Mouse (Mus musculus) spleen, postnatal 36 days (tissue): Measurements from ENCODE around the gene Fzr1.

ENCODE experiments used
- DNase-seq, 2 experiments: peaks; one replicate each; pipeline ENCODE4 v3.0.0; 2022; ENCODE audit warnings: low spot score in 2 of 2, mixed read lengths in 1 of 2

Fzr1 gene

DNA sequence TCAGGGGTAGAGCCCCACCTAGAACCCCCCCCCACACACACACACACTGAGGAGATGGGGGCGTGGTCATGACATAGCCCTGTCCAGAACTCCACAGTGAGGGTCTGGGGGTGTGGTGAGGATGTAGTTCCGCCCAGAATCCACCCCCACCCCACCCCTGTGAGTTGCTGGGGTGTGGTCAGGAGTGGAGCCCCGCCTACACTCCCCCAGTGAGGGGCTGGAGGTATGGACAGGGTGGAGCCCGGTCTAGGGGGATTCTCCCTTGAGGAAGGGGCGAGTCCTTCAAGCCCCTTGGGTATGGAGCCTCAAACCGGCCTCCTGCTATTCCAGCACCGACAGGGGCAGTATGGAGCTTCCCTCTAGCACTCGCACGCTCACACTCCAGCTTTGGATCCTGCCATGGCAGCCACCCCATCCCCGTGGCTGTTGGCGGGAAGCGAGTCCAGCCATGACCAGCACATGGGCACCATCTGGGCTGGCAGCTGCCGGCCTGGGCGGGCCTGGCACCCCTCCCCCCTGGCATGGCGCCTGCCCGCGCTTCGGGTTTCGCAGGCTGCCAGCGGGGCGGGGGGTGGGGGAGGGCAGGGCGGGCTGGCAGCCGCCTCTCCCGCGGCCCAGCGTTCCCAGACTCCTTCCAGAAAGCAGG lies 38.4 kb upstream of the Fzr1 start:
- DNase-seq, result no peak

DNA sequence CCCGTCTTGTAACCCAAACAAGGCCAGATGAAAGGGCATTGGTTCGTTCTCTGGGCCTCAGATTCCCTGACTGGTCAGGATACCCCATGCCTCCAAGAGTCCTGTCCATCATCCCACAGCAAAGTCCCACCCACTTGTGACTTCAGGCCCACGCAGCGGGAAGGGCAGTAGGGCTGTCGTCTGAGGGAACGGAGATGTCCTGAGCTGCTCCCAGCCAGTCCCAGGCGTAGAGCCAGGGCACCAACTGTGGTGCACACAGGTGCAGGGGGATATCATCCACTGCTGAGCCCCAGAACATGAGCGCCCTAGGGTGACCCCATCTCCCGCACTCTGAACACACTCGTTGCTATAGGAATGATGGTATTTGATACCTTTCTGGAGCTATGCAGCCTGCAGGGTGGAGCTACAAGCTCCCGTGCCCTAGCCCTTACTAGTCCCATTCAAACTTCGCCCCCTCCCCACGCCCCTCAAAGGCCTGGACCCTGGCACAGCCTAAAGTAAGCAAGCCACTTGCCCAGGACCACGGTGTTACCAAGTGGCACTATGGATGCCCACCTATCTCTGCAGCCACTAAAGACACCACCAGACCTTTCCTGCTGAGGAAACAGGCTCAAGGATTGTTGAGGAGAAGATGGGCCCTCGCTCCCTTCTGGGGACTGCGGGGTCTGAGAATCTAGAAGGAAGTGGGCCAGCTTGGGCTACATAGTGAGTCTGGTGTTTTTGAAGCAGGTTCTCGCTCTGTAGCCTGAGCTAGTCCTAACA lies 37.4 kb upstream of the Fzr1 start:
- DNase-seq, result no peak

DNA sequence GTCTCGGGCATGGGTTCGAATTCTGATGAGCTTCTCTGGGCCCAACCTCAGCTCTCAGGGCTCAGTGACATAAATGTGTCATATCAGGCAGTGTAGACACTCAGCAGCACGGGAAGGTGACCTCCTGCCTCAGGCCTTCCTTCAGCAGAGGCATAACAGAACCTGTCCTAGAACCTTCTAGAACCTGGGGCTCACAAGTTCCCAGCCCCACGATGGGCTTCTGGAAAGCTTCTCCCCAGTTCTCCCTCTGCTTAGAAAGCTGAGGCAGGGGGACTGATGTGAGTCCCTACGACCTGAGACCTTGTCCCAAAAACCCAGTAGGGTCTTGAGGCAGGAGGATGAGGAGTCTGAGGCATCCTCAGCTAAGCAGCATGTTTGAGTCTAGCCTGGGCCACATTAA lies 36.8 kb upstream of the Fzr1 start:
- no peak for DNase-seq

DNA sequence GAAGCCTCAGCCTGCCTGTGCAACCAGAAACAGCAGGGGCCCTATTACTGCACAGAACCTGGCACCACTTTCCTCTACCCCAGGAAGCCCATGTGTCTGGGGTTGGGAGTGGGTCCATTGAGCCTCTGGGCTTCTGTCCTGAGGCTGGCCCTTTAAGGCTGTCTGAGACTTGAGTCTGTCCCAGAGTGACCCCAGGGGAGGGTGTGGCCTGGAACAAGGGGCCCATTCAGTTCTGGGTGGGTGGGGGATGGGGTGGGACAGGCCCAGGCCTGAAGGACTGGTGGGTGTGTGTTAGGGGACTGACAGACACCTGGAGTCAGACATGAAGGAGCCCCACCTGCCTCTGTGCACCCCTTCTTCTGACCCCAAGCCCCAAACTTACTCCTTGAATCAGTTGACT lies 36.4 kb upstream of the Fzr1 start:
- DNase-seq, result no peak

DNA sequence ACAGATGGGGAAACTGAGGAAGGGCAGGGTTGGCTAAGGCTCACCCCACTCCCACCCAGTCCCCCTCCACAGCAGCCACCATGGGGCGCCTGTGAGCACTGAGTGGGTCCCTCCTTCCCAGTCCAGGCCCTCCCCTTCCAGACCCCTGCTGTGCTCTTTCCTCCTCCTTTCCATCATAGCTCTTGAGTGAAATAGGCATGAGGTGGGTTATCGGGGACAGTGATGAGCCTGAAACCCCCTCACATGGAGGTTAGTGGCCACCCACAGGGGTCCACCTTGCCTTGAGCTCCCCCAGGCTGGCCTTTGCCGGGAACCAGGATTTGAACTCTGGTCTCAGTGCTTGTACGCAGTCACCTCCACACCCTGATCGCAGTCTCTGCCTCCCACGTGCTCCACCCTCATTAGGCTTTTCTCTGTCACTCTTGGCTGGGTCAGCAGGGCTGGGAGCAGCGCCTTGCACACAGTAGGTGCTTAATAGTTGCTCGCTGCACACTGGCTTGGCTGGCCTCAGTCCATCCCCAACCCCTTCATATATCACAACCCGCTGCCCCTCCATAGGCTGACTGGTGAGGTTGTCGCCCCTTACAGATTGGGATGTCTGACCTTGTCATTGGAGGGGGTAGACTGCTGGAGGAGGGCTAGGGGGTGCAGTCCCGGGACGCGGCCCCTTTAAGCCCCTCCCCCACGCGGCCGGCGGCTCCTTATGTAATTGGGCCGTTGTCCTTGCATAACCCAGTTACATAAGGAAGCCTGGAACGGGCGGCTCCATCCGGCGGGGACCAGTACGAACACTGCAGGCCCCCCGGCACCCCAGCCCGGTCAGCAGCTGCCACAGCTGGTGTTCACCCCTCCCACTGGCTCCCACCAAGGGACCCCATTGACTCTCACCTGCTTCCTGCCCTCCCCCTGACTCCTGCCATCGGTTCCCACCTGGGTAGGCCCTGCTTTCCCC lies 35.3 kb upstream of the Fzr1 start:
- DNase-seq, result no peak

DNA sequence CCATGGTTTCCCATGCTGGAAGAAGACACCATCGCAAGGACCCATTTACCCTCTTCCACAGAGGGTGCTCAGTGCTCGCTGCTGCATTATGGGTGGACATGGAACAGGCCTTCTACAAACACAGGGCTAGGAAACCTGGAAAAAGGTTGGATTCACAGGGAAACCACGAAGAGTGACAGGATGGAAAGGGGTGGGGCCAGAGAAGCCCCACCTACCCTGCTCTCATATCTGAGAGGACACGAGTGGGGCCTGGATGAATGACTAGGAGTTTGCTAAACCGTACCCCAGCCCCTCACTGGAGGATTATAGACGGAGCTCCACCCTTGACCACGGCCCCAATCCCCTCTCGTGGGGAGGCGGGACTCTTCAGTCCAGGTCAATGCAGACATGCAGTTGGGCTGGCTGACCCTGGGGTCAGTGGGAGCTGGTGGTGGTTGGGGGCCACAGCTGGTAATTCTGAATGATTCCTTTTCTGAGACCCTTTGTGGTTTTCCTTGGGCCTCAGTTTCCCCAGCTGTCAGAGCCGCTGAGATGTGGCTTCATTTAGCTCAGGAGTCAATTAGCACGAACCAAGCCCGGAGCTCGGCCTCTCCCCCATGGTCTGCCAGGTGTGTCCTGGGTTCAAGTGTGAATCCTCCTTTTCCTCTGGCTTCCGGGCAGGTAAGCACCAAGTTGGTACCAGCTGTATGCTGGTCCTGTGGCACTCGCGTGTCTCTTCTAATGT lies 34.4 kb upstream of the Fzr1 start:
- no peak for DNase-seq

DNA sequence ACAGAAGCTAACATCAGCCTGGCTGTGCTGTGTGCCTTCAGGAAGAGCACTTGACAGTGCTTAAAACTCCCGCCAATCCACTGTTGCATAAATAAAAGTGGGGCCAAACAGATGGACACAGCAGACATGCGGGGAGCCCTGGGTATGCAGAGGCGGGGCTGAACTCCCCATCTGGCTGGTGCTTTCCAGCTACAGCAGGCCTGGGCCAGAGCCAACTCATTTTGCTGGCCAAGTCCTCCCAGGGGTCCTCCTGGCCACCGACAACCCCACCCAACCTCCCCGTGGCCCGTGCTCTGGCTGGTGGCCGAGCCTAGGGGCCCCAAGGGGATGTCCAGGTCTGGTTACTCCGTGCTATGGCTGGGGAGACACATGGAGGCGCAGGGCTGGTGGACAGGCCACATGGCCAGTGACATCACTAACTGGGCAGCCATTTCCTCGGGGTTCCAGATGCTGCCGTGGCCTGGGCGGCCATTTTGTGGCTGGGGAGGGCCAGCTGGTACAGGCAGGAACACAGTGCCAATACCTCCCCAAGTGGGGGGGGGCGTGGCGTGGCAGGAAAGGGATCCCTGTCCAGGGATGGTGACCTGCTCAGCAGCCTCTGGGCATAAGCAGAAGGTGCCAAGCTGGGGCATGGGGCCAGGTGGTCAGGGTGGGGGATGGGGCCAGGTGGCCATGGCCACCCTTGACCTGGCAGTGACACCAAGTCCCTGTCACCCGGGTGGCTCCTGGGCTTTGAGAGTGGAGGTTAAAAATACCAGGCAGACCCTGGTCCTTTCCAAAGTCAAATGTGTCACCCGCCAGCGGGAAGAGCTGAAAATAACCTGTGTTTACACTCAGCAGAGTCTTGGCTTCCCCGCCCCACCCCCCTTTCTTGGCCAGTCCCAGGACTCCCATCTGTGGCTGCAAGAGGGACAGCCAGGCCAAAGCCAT lies 33.4 kb upstream of the Fzr1 start:
- DNase-seq, result no peak

DNA sequence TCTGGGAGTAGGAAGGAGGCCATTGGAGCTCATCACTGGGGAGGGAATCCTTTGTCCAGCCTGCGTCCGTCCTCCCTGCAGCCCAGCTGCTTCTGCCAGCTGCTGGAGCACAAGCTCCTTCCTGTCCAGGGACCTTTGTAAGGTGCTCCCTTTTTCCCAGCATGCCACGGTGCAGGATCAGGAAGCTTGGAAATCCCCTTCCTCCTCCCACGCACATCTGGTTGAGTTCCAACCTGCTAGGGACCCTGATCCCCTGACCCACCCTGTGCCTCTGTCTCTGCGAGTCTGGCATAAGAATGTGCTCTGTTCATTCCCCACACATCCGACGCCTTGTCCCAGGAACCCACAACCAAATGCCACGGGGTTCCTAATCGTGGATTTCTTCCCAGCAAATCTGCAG lies 32.7 kb upstream of the Fzr1 start:
- no peak for DNase-seq

DNA sequence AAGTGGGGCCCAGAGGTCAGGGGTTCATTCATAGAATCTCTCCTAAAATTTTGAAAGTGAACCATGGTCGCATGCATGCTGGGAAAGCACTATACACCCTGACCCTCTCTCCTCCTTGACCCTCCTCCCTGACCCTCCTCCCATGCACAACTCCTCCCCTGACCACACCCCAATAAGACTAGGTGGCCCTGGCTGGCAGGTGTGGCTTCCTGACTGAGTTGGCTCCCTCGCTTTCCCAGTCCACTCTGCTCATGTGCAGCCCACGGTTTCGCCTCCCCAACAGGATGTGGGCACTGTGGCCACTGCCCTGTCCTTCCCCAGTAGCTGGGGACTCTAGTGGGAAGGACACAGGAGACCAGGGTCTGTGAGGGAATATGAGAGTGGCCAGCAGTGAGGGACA lies 32.0 kb upstream of the Fzr1 start:
- no peak for DNase-seq

DNA sequence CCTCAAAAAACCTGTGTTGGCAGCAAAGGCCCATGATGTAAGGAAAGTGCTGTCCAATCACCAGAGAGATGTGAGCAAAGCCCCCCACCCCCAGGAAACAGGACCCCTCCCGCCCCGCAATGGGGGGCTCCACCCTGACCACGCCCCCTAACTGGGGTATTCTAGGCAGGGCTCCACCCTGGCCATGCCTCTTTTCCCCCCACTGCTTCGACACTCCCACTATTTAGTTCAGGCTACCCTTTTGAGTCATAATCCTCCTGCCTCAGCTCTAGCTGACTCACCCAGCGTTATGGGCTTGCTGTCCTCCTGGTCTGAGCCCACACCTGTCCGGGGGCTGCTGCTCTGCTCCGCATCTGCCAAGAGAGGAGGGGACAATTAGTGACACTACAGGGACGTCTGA lies 31.0 kb upstream of the Fzr1 start:
- no peak for DNase-seq

DNA sequence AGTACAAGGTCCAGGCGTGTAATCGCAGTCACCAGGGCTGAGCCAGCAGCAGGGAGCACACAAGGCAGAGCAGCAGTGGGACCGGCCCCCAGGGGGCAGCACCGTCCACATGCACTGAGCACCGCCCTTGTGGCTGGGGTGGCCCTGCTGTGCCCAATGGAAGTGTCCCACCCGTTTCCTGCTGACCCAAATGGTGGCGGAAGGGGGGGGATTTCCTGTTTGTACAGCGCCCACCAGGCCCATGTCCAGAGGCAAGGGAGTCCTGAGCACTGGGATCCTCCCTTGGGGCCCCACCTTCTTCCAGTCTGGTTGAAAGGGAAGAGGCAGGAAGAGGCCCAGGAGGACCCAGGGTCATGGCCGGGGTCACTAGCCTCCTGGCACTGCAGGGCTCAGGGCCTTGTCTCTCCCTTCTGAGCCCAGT lies 30.6 kb upstream of the Fzr1 start:
- peak; percentile 73 to 79 for DNase-seq

DNA sequence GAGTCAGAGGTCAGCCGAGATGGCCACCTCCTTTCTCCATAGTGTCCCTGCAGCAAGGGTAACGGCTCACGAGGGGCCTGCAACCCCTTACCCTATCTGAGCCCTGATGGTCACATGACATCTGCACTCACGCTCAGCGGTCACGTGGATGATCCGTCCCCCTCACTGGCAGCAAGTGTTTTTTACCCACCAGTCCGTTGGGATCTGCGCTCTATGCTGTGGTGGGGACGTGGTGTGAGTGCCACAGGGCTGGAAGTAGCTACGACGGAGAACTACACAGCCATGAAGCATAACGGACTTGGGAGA lies 30.1 kb upstream of the Fzr1 start:
- DNase-seq, result no peak

DNA sequence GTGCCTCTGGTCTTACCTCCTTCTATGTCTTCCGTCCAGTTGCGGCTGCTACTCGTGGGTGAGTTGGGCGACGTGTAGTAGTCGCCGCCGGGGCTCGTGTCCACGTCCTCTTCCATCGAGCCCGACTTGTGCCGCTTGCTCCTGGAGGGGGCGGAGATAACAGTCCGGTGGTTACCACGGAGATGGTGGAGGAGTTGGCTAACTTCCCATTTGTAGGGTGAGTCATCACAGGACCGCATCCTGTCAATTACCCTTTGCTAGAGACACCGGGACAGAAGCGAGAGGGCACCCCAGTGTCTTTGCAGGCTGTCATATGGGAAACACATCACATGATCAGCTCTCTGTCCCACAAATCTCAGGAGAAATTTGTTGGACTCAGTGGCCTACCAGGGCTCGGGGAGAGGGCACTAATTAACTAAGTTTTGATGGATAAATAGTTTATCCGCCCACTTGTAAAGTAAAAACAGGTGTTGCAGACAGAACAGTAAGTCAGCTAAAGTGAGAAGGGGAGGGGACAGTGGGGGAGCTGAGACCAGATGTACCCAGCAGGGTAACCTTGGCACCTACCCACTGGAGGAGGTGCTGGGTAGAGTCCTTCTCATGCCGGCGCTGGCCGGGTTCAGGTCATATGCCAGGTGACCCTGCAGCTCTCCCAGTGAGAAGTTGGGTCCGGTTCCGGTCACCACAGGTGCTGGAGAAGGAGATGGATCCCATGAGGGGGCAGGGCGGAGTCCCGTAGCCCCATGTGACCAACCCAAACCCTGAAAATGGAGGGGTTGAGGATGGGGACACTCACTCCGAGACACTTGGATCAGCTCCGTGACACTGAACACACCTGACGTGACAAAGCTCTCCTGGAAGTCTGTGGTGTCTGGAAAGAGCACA lies 29.5 kb upstream of the Fzr1 start:
- peak; percentile 68 to 80 for DNase-seq

DNA sequence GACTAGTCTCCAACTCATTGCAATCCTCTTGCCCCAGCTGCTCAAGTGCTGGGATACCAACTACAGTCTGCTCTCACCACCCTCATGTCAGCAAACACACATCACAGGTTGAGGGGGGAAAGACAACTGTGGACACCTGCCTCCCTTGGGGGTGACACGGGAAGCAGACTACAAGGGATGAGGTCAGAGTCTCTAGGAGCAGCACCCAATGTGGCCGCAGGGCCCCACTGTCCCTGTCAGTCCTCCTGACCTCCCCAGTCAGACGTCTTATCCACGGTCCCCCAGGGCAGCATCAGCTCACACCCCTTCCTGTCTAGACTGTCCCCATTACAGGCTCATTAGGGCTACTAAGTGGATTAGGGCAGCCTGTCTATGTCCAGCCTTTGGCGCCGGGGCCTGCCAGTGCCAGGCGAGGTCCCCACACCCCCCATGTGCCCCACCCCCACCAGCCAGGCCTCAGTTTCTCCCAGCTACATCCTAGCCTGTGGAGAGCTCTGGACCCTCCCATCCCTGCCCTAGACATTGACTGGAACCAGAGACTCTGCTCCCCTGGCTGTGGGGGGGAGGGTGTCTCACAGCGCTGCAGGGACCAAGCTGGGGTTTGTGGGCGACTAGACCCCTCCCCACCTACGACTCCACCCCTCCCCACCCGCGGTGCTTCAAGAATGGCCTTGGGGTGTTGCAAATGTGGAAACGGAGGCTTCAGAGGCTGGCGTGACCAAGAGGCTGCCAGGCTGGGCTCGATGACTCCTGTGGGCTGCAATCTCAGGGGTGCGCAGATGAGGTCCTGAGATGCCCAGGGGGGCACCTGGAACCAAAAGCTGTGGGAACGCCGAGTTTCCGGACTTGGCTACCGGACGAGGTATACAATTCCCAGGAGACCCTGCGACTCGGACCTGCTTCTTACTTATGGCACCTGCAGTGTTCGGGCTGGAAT lies 28.5 kb upstream of the Fzr1 start:
- no peak for DNase-seq

DNA sequence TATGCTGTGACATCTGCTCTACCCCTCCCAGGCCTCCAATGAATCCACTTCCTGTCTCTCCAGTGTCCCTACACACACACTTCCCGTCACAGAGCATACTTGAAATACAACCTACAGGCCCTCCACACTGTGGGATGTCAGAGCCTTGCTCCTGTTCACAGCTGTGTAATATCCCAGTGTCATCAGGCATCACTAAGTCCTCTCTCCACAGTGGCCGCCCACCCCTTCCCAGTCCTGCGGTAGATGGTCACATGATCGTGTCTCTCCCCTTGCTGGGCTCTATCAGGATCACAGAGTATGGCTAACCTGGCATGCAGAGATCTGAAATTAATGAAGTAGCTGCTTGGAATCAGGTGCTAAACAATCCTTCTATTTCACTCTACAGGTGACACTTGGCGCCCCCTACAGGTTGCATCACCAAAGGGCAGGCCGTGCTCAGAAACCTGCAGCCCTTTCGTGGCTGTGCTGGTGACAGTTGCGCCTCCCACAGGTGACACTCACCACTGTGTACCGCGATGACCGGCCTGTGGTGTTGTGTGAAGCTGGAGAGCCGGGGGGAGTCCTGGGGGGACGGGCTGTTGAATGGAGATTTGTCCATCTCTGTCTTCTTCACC lies 27.4 kb upstream of the Fzr1 start:
- DNase-seq, result peak; percentile 54 to 68

DNA sequence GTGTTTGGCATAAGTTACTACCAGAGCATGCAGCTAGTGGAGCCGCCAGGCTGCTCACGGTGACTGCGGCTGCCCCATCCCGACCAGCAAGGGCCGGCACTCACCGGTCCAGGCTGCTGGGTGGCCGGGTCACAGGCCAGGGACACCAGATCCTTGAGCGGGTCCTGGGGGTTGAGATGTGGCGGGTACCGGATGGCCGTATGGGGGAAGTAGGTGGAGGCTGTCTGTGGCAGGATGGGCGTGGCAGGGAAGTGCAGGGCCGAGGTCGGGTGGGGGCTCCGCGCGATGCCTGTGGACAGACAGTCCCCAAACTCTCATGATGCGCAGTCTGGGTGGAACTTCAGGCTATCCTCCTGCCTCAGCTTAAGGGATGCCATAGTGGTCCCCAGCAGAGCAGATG lies 26.4 kb upstream of the Fzr1 start:
- DNase-seq, result peak; percentile 57 to 58

DNA sequence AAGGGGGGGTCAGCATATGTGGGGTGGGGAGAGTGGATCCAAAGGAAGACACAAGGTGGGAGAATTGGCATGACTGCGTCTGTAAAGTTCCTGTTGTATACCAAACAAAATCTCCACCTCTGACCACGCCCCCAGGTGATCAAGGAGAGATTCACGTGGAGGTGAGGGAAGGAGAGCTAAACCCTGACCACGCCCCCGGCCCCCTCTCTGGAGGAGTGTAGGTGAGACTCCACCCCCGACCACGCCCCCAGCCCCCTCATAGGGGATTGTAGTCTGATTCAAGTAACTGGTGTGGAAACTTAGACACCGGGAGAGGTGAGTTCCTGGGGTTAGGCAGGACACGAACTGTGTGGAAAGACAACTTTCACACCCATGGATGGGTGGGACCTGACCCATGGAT lies 25.8 kb upstream of the Fzr1 start:
- DNase-seq, result no peak

DNA sequence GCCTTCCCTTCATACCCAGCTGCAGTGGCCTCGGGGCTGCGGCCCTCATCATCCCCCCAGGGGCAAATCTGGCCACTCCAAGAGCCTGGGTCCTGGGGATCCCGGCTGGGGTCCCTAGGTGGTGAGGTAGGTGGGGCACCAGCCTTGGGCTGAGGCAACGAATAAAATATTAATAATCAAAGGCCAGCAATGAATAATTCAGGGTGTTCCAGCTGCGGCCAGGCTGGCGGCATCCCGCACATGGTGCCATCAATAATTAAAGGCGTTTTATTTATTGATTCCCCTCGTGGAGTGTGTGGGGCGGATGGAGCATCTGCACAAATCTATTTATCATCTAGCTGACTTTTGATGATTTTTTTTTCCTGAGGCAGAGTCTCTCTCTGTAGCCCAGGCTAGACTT lies 25.2 kb upstream of the Fzr1 start:
- DNase-seq, result no peak
